Mouse (Mus musculus): ENCODE results near the gene Cdk5. TPM values are rescaled to one million over a fixed set of nuclear protein-coding genes. Genes with fewer than 3 reads are reported as not detected.

Cdk5 gene
- polyA plus RNA-seq, 1 experiment from 2014 or later: 149 TPM

DNA sequence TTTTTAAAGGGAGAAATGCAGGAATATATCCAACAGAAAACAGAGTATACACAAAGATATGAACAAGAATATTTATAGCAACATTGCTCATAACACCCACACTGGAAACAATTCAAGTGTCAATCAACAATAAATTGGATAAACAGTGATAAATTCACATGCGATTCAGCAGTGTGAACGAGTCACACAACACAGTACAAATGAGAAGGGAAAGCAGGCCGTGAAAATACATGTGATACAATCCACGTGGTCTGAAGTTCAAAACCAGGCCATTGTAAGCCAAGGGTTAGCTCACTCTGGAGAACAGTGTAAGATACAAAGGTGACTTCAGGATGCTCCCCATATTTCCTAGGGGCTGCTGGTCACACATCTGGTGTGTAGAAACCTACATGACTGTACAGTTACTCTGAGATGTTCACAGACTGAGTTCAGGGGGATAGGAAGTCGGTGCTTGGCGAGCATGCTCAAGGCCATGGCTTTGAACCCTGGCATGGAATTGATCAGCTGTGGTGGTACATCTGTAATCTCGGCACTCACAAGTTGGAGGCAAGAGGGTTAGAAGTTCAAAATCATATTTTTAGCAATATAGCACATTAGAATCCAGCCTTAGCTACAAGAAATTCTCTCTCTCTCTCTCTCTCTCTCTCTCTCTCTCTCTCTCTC, 48.5 kb downstream of the Cdk5 start:
- WGBS: 84% methylated on average over 7 of the region's 7 CpGs
- Histone ChIP-seq H3K9me3 (replicated peaks; ENCODE audit: control insufficient read depth, low read length, poor library complexity, severe bottlenecking) (no peaks in the 10 kb centered on the region), H3K9ac (ENCODE audit: low read depth, low read length) (no peak overlapping the region), H3K27me3 (ENCODE audit: control insufficient read depth, insufficient read depth, low read depth, low read length) (no peaks in the 10 kb centered on the region), H3K4me2 (ENCODE audit: low read length) (no peak overlapping the region), H3K4me3 (ENCODE audit: low read depth, low read length) (no peak overlapping the region), H3K27ac (ENCODE audit: low read length) (no peak overlapping the region), H3K4me1 (ENCODE audit: control insufficient read depth, insufficient read depth, low read length) (no peaks in the 10 kb centered on the region), H3K36me3 (ENCODE audit: control insufficient read depth, insufficient read depth, low read length) (no peaks in the 10 kb centered on the region)
- ATAC-seq: no peak

DNA sequence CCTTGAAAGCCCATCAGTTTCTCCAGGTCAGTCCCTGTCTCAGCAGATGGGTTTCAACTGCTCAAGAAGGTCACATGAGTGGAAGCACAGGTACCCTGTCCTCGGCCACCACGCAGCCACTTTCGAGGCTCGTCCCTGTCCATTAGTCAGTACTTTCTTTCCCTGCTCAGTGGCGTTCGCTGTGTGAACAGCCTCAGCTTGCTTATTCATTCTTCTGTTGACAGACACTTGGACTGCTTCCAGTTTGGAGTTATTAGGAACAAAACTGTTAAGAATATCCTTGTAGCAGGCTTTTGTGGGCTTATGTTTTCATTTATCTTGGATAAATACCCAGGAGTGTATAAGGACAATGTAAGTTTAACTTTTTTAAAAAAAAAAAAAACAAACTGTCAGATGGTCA, 49.1 kb downstream of the Cdk5 start:
- H3K27me3 ChIP-seq (ENCODE audit: control insufficient read depth, insufficient read depth, low read depth, low read length): no peaks in the 10 kb centered on the region
- no peak overlapping the region for H3K4me2 ChIP-seq (ENCODE audit: low read length)
- ATAC-seq: no peak
- no peak overlapping the region for H3K27ac ChIP-seq (ENCODE audit: low read length)
- 42% methylated on average over 6 of the region's 6 CpGs for WGBS
- no peaks in the 10 kb centered on the region for H3K4me1 ChIP-seq (ENCODE audit: control insufficient read depth, insufficient read depth, low read length)
- no peaks in the 10 kb centered on the region for H3K36me3 ChIP-seq (ENCODE audit: control insufficient read depth, insufficient read depth, low read length)
- no peak overlapping the region for H3K9ac ChIP-seq (ENCODE audit: low read depth, low read length)
- no peaks in the 10 kb centered on the region for H3K9me3 ChIP-seq (replicated peaks; ENCODE audit: control insufficient read depth, low read length, poor library complexity, severe bottlenecking)
- H3K4me3 ChIP-seq (ENCODE audit: low read depth, low read length): no peak overlapping the region

DNA sequence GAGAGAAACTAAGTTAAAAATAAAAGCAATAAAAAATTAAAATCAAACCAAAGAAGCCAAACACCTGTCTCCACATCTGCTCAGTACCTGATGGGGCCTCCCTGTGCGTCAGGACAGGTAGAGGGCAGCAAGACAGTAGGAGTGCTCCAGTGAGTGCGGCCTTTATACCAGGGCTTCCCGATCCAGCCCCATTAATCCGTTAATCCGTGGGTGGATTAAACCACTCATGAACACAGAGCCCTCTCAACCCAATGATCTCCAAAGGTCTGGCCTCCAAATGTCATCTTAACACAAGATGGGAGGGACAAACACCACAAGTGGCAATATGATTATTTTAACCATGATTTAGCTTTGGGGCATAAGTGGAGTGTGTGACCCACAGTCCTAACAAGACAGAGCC, 49.5 kb downstream of the Cdk5 start:
- 38% methylated on average over 5 of the region's 5 CpGs for WGBS
- Histone ChIP-seq H3K4me1 (ENCODE audit: control insufficient read depth, insufficient read depth, low read length) (no peaks in the 10 kb centered on the region), H3K27ac (ENCODE audit: low read length) (no peak overlapping the region), H3K9ac (ENCODE audit: low read depth, low read length) (no peak overlapping the region), H3K4me2 (ENCODE audit: low read length) (no peak overlapping the region), H3K4me3 (ENCODE audit: low read depth, low read length) (no peak overlapping the region), H3K9me3 (replicated peaks; ENCODE audit: control insufficient read depth, low read length, poor library complexity, severe bottlenecking) (no peaks in the 10 kb centered on the region), H3K36me3 (ENCODE audit: control insufficient read depth, insufficient read depth, low read length) (no peaks in the 10 kb centered on the region), H3K27me3 (ENCODE audit: control insufficient read depth, insufficient read depth, low read depth, low read length) (no peaks in the 10 kb centered on the region)
- ATAC-seq: no peak

DNA sequence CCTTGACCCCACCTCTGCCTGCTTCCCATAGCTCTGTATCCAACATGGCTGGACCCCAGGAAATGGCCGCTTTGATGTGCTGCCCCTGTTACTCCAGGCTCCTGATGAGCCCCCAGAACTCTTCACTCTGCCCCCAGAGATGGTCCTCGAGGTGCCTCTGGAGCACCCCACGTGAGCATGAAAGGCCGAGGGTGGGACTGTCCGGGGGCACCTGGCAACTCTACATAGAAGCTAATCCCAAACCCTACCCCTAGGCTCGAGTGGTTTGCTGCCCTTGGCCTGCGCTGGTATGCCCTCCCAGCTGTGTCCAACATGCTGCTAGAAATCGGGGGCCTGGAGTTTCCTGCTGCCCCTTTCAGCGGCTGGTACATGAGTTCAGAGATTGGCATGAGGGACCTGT, 53.6 kb downstream of the Cdk5 start:
- no peaks in the 10 kb centered on the region for H3K9me3 ChIP-seq (replicated peaks; ENCODE audit: control insufficient read depth, low read length, poor library complexity, severe bottlenecking)
- no peak overlapping the region for H3K4me2 ChIP-seq (ENCODE audit: low read length)
- no peak overlapping the region for H3K27ac ChIP-seq (ENCODE audit: low read length)
- H3K4me3 ChIP-seq (ENCODE audit: low read depth, low read length): no peak overlapping the region
- no peak for ATAC-seq
- H3K27me3 ChIP-seq (ENCODE audit: control insufficient read depth, insufficient read depth, low read depth, low read length): no peaks in the 10 kb centered on the region
- WGBS: 79% methylated on average over 9 of the region's 9 CpGs
- H3K4me1 ChIP-seq (ENCODE audit: control insufficient read depth, insufficient read depth, low read length): no peaks in the 10 kb centered on the region
- H3K9ac ChIP-seq (ENCODE audit: low read depth, low read length): no peak overlapping the region
- H3K36me3 ChIP-seq (ENCODE audit: control insufficient read depth, insufficient read depth, low read length): no peaks in the 10 kb centered on the region

Other genes starting within 250 kb of the Cdk5 start
- 11.4 and 11.7 TPM in 2 replicates for gene Kcnh2, start 71.9 kb downstream of the Cdk5 start, polyA plus RNA-seq (2015; fragmentation: Nextera tagmentation; extraction: Ambion mirVana)
- gene Nos3, start 58.7 kb downstream of the Cdk5 start, polyA plus RNA-seq (2015; fragmentation: Nextera tagmentation; extraction: Ambion mirVana): 8.8 and 9.7 TPM in 2 replicates
- gene Atg9b, start 31.4 kb downstream of the Cdk5 start, polyA plus RNA-seq (2015; fragmentation: Nextera tagmentation; extraction: Ambion mirVana): 3.8 and 4.4 TPM in 2 replicates
- gene Abcb8, start 29.9 kb downstream of the Cdk5 start, polyA plus RNA-seq (2015; fragmentation: Nextera tagmentation; extraction: Ambion mirVana): 49.2 and 54.9 TPM in 2 replicates
- gene Asic3, start 10.1 kb downstream of the Cdk5 start, polyA plus RNA-seq (2015; fragmentation: Nextera tagmentation; extraction: Ambion mirVana): 0.24 TPM in 1 of 2 replicates, not detected in the other
- 22.2 and 23.7 TPM in 2 replicates for gene Slc4a2, start 307 bp upstream of the Cdk5 start, polyA plus RNA-seq (2015; fragmentation: Nextera tagmentation; extraction: Ambion mirVana)
- 93.0 and 96.2 TPM in 2 replicates for gene Fastk, start 21.8 kb upstream of the Cdk5 start, polyA plus RNA-seq (2015; fragmentation: Nextera tagmentation; extraction: Ambion mirVana)
- gene Tmub1, start 24.3 kb upstream of the Cdk5 start, polyA plus RNA-seq (2015; fragmentation: Nextera tagmentation; extraction: Ambion mirVana): 60.1 and 63.2 TPM in 2 replicates
- gene Agap3, start 28.6 kb upstream of the Cdk5 start, polyA plus RNA-seq (2015; fragmentation: Nextera tagmentation; extraction: Ambion mirVana): 55.6 and 56.9 TPM in 2 replicates
- gene Gbx1, start 103.7 kb upstream of the Cdk5 start, polyA plus RNA-seq (2015; fragmentation: Nextera tagmentation; extraction: Ambion mirVana): 0.20 and 0.21 TPM in 2 replicates
- 0.15 TPM in 1 of 2 replicates, not detected in the other for gene Asb10, start 117.4 kb upstream of the Cdk5 start, polyA plus RNA-seq (2015; fragmentation: Nextera tagmentation; extraction: Ambion mirVana)
- 0.08 TPM in 1 of 2 replicates, not detected in the other for gene 4931409K22Rik, start 133.3 kb upstream of the Cdk5 start, polyA plus RNA-seq (2015; fragmentation: Nextera tagmentation; extraction: Ambion mirVana)
- 78.0 and 85.0 TPM in 2 replicates for gene Abcf2, start 153.9 kb upstream of the Cdk5 start, polyA plus RNA-seq (2015; fragmentation: Nextera tagmentation; extraction: Ambion mirVana)
- 16.6 and 23.3 TPM in 2 replicates for gene Chpf2, start 163.2 kb upstream of the Cdk5 start, polyA plus RNA-seq (2015; fragmentation: Nextera tagmentation; extraction: Ambion mirVana)
- 173 and 192 TPM in 2 replicates for gene Smarcd3, start 200.9 kb upstream of the Cdk5 start, polyA plus RNA-seq (2015; fragmentation: Nextera tagmentation; extraction: Ambion mirVana)